Mouse (Mus musculus): ENCODE data around the gene Myoz2. TPM values are rescaled to one million over a fixed set of nuclear protein-coding genes. Genes with fewer than 3 reads are reported as not detected.

The Myoz2 gene
- total RNA-seq, 1 experiment: not detected

DNA sequence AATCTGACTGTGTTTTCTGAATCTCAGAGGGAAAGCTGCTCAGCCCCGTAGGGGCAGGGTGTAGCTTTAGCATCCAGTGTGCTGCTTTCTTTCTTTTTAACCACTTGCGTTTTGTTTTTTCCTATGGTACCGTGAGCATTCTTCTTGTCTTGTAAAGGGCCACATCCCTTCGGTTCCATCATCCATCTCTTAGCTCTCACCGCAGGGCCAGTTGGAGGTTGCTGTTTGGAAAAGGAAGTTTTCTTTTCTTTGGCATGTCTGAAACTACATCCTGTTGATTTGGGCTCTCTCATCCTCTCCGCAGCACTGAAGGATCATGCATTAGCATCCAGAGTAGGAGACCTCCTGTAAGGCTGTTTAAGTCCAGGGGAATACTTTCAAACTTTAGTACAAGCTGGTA is 25.4 kb downstream of the Myoz2 start:
- no peak for TF ChIP-seq CHD2 (IDR thresholded peaks at IDR 0.05; ENCODE audit: low read depth, low read length)
- TF ChIP-seq ZNF384 (IDR thresholded peaks at IDR 0.05; ENCODE audit: low read depth, low read length): no peak
- no peak for TF ChIP-seq HCFC1 (IDR thresholded peaks at IDR 0.05; ENCODE audit: borderline replicate concordance, insufficient read depth, low read length)
- TF ChIP-seq MAFK (IDR thresholded peaks at IDR 0.05; ENCODE audit: insufficient read depth, low read depth, low read length): no peak
- TF ChIP-seq ZC3H11A (IDR thresholded peaks at IDR 0.05; ENCODE audit: borderline replicate concordance, low read depth, low read length): no peak
- no peaks in the 10 kb centered on the region for H3K4me1 ChIP-seq (ENCODE audit: control insufficient read depth in 2 of 2, insufficient read depth in 2 of 2, low read length in 2 of 2, poor library complexity in 1 of 2)
- no peak for DNase-seq (ENCODE audit: low read depth, low spot score)
- H3K9me3 ChIP-seq (ENCODE audit: control insufficient read depth, insufficient read depth, low read depth, low read length): no peaks in the 10 kb centered on the region
- H3K27ac ChIP-seq (ENCODE audit: insufficient read depth, low read depth, low read length, poor library complexity, severe bottlenecking): no peak overlapping the region
- in situ Hi-C loops (cut with MboI; ENCODE audit: low sequenced_read_pairs in 2 of 2, unreplicated experiment in 2 of 2): no loop called here
- H3K4me3 ChIP-seq (ENCODE audit: insufficient read depth in 1 of 2, low read depth in 1 of 2, low read length in 2 of 2, poor library complexity in 1 of 2, severe bottlenecking in 1 of 2): no peak overlapping the region
- H3K36me3 ChIP-seq (ENCODE audit: control insufficient read depth, insufficient read depth, low read length, poor library complexity, severe bottlenecking): no peaks in the 10 kb centered on the region
- no peak overlapping the region for H3K9ac ChIP-seq (ENCODE audit: insufficient read depth, low read depth, low read length, poor library complexity, severe bottlenecking)

DNA sequence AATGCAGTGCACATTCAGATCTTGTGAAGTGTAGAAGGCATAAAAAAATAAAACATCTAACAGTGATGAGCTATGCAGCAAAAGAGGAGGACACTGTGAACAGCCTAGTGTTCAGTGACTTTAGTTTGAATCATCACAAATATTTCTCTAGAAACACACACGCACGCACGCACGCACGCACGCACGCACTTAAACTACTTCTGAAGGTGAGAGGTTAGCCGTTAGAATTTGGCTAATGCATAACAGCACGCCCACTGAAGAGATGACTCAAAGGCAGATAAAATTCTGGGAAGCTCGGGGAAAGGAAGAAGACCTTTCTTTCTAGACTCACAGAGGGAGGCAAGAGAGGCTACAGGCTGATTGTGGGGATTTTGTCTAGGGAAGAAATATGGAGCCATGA is 27.4 kb downstream of the Myoz2 start:
- no peaks in the 10 kb centered on the region for H3K9me3 ChIP-seq (ENCODE audit: control insufficient read depth, insufficient read depth, low read depth, low read length)
- in situ Hi-C loops (cut with MboI; ENCODE audit: low sequenced_read_pairs in 2 of 2, unreplicated experiment in 2 of 2): no loop called here

DNA sequence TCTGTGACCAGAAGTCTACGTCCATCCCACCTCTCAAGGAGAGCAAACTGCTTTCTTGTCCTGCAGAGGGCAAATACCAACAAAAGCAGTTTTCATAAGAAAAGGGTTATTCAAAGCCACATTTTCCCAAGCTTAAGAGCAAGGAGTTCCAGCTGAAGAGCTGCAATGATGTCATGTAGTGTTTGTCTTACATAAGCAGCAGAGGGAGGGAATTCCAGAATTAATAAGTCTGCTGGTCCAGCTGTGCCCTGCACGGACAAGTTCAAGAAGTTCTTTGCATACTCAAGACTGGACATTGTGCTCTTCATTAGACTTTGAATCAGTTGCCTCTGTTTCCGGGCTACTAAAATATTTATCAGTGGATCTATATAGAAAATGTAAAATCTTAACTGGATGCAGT is 33.8 kb downstream of the Myoz2 start:
- Histone ChIP-seq H3K36me3 (ENCODE audit: control insufficient read depth, insufficient read depth, low read length, poor library complexity, severe bottlenecking) (no peaks in the 10 kb centered on the region), H3K27ac (ENCODE audit: insufficient read depth, low read depth, low read length, poor library complexity, severe bottlenecking) (no peak overlapping the region), H3K9me3 (ENCODE audit: control insufficient read depth, insufficient read depth, low read depth, low read length) (no peaks in the 10 kb centered on the region), H3K4me3 (ENCODE audit: insufficient read depth in 1 of 2, low read depth in 1 of 2, low read length in 2 of 2, poor library complexity in 1 of 2, severe bottlenecking in 1 of 2) (no peak overlapping the region), H3K9ac (ENCODE audit: insufficient read depth, low read depth, low read length, poor library complexity, severe bottlenecking) (no peak overlapping the region), H3K4me1 (ENCODE audit: control insufficient read depth in 2 of 2, insufficient read depth in 2 of 2, low read length in 2 of 2, poor library complexity in 1 of 2) (no peaks in the 10 kb centered on the region)
- in situ Hi-C loops (cut with MboI; ENCODE audit: low sequenced_read_pairs in 2 of 2, unreplicated experiment in 2 of 2): no loop called here
- DNase-seq (ENCODE audit: low read depth, low spot score): no peak
- TF ChIP-seq MAFK (IDR thresholded peaks at IDR 0.05; ENCODE audit: insufficient read depth, low read depth, low read length) (no peak), ZC3H11A (IDR thresholded peaks at IDR 0.05; ENCODE audit: borderline replicate concordance, low read depth, low read length) (no peak)

More for the DNA sequence above, 27.4 kb downstream of the Myoz2 start:
- Histone ChIP-seq H3K27ac (ENCODE audit: insufficient read depth, low read depth, low read length, poor library complexity, severe bottlenecking) (no peak overlapping the region), H3K4me1 (ENCODE audit: control insufficient read depth in 2 of 2, insufficient read depth in 2 of 2, low read length in 2 of 2, poor library complexity in 1 of 2) (no peaks in the 10 kb centered on the region), H3K36me3 (ENCODE audit: control insufficient read depth, insufficient read depth, low read length, poor library complexity, severe bottlenecking) (no peaks in the 10 kb centered on the region), H3K4me3 (ENCODE audit: insufficient read depth in 1 of 2, low read depth in 1 of 2, low read length in 2 of 2, poor library complexity in 1 of 2, severe bottlenecking in 1 of 2) (no peak overlapping the region), H3K9ac (ENCODE audit: insufficient read depth, low read depth, low read length, poor library complexity, severe bottlenecking) (no peak overlapping the region)
- DNase-seq (ENCODE audit: low read depth, low spot score): no peak
- TF ChIP-seq ZC3H11A (IDR thresholded peaks at IDR 0.05; ENCODE audit: borderline replicate concordance, low read depth, low read length): no peak

DNA sequence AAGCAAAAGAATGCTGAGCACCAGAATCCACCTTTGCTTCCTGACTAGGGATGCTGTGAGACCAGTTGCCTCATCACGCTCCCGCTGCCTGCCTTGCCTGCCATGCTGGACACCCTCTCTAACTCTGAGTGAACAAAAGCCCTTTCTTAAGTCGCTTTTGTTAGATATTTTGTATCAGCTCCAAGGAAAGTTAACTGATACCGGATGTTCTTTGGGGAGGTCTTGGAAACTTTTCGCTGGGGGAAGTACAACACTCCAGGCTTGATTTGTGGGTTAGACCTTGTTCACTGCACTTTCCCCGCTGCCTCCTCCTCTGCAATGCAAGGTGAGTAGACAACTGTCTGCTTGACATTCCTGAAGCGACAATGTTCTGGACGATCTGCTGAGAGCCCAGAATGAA is 36.3 kb downstream of the Myoz2 start:
- no peaks in the 10 kb centered on the region for H3K36me3 ChIP-seq (ENCODE audit: control insufficient read depth, insufficient read depth, low read length, poor library complexity, severe bottlenecking)
- no peak overlapping the region for H3K27ac ChIP-seq (ENCODE audit: insufficient read depth, low read depth, low read length, poor library complexity, severe bottlenecking)
- no peak overlapping the region for H3K4me3 ChIP-seq (ENCODE audit: insufficient read depth in 1 of 2, low read depth in 1 of 2, low read length in 2 of 2, poor library complexity in 1 of 2, severe bottlenecking in 1 of 2)
- in situ Hi-C loops (cut with MboI; ENCODE audit: low sequenced_read_pairs in 2 of 2, unreplicated experiment in 2 of 2): no loop called here
- no peak overlapping the region for H3K9ac ChIP-seq (ENCODE audit: insufficient read depth, low read depth, low read length, poor library complexity, severe bottlenecking)
- no peak for DNase-seq (ENCODE audit: low read depth, low spot score)
- TF ChIP-seq CHD2 (IDR thresholded peaks at IDR 0.05; ENCODE audit: low read depth, low read length) (no peak), ZC3H11A (IDR thresholded peaks at IDR 0.05; ENCODE audit: borderline replicate concordance, low read depth, low read length) (no peak), HCFC1 (IDR thresholded peaks at IDR 0.05; ENCODE audit: borderline replicate concordance, insufficient read depth, low read length) (no peak), MAFK (IDR thresholded peaks at IDR 0.05; ENCODE audit: insufficient read depth, low read depth, low read length) (no peak), ZNF384 (IDR thresholded peaks at IDR 0.05; ENCODE audit: low read depth, low read length) (no peak)
- no peaks in the 10 kb centered on the region for H3K9me3 ChIP-seq (ENCODE audit: control insufficient read depth, insufficient read depth, low read depth, low read length)
- no peaks in the 10 kb centered on the region for H3K4me1 ChIP-seq (ENCODE audit: control insufficient read depth in 2 of 2, insufficient read depth in 2 of 2, low read length in 2 of 2, poor library complexity in 1 of 2)

DNA sequence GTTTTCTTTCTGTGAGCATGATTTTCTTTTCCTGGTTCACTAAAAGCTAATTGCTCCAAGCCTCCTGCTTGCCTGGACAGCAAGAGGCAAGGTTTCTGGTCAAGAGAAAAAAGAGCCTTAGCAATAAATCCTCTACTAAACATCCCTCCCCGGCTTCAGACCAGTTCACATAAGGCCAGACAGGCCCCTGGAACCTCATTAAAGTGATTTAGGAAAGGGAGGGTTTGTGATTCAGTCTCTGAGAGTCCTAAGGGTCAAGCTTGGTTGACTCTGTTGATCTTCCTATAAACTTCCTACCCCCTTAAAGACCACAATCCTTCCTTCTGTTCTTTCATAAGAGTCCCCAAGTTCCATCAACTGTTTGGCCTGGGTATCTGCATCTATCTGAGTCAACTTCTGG is 37.8 kb downstream of the Myoz2 start:
- H3K9ac ChIP-seq (ENCODE audit: insufficient read depth, low read depth, low read length, poor library complexity, severe bottlenecking): no peak overlapping the region
- H3K4me1 ChIP-seq (ENCODE audit: control insufficient read depth in 2 of 2, insufficient read depth in 2 of 2, low read length in 2 of 2, poor library complexity in 1 of 2): peaks cover 0 to under 1% of the 10 kb centered on the region in 2 experiments; a peak in 1 of 4 replicates
- in situ Hi-C loops (cut with MboI; ENCODE audit: low sequenced_read_pairs in 2 of 2, unreplicated experiment in 2 of 2): no loop called here
- no peak for DNase-seq (ENCODE audit: low read depth, low spot score)
- no peaks in the 10 kb centered on the region for H3K9me3 ChIP-seq (ENCODE audit: control insufficient read depth, insufficient read depth, low read depth, low read length)
- TF ChIP-seq ZC3H11A (IDR thresholded peaks at IDR 0.05; ENCODE audit: borderline replicate concordance, low read depth, low read length) (no peak), MAFK (IDR thresholded peaks at IDR 0.05; ENCODE audit: insufficient read depth, low read depth, low read length) (no peak)
- no peak overlapping the region for H3K27ac ChIP-seq (ENCODE audit: insufficient read depth, low read depth, low read length, poor library complexity, severe bottlenecking)
- no peaks in the 10 kb centered on the region for H3K36me3 ChIP-seq (ENCODE audit: control insufficient read depth, insufficient read depth, low read length, poor library complexity, severe bottlenecking)
- no peak overlapping the region for H3K4me3 ChIP-seq (ENCODE audit: insufficient read depth in 1 of 2, low read depth in 1 of 2, low read length in 2 of 2, poor library complexity in 1 of 2, severe bottlenecking in 1 of 2)

Data from ES-E14 (cell line).